Mouse (Mus musculus): ENCODE data around the gene Strbp. TPM values are rescaled to one million over a fixed set of nuclear protein-coding genes. Genes with fewer than 3 reads are reported as not detected.
A peak's percentile ranks its signal among the peaks of the same experiment; 100 is the strongest.

The Strbp gene
- total RNA-seq (2021) = 100 to 1,000 TPM; 272 to 283 TPM

- intact Hi-C loops (cut with DNase I) = loop anchor here (2.0 kb wide), 1 partner anchor 67 kb away; no protein-coding TSS in a partner anchor
- peak; percentile 94 to 96 for DNase-seq (ENCODE audit: low spot score in 2 of 2)
These were observed at the start of gene Strbp for GRCm38 (mm10) chr2:37703230-37703954. Gene Strbp (minus strand): TSS chr2:37703859.

- intact Hi-C loops (cut with DNase I) = no loop called here
- DNase-seq (ENCODE audit: low spot score in 2 of 2) = no peak
These were observed 47.5 kb upstream of the Strbp start for GRCm38 (mm10) chr2:37751114-37751513.

- DNase-seq (ENCODE audit: low spot score in 2 of 2) = no peak
- intact Hi-C loops (cut with DNase I) = no loop called here
These were observed 45.7 kb upstream of the Strbp start for GRCm38 (mm10) chr2:37749323-37749722.

GRCm38 (mm10) chr2:37748442-37749066 lies 44.9 kb upstream of the Strbp start:
- DNase-seq (ENCODE audit: low spot score in 2 of 2) = no peak
- intact Hi-C loops (cut with DNase I) = no loop called here

- intact Hi-C loops (cut with DNase I) = no loop called here
- peak in 1 of 2 experiments; percentile 77 for DNase-seq (ENCODE audit: low spot score in 2 of 2)
These were observed 44.2 kb upstream of the Strbp start for GRCm38 (mm10) chr2:37747909-37748308.

- no peak for DNase-seq (ENCODE audit: low spot score in 2 of 2)
- intact Hi-C loops (cut with DNase I) = no loop called here
These were observed 42.8 kb upstream of the Strbp start for GRCm38 (mm10) chr2:37746293-37747049.

GRCm38 (mm10) chr2:37744773-37745395 lies 41.2 kb upstream of the Strbp start:
- intact Hi-C loops (cut with DNase I) = no loop called here
- DNase-seq (ENCODE audit: low spot score in 2 of 2) = peak; percentile 46 to 64

- intact Hi-C loops (cut with DNase I) = loop anchor here (2.0 kb wide), 1 partner anchor 23 kb away; no protein-coding TSS in a partner anchor
- peak; percentile 52 to 80 for DNase-seq (ENCODE audit: low spot score in 2 of 2)
These were observed 38.3 kb upstream of the Strbp start for GRCm38 (mm10) chr2:37741806-37742554.

- intact Hi-C loops (cut with DNase I) = no loop called here
- no peak for DNase-seq (ENCODE audit: low spot score in 2 of 2)
These were observed 32.1 kb upstream of the Strbp start for GRCm38 (mm10) chr2:37735807-37736188.

GRCm38 (mm10) chr2:37734979-37735806 lies 31.5 kb upstream of the Strbp start:
- intact Hi-C loops (cut with DNase I) = no loop called here
- peak in 1 of 2 experiments; percentile 62 for DNase-seq (ENCODE audit: low spot score in 2 of 2)

GRCm38 (mm10) chr2:37731241-37731801 lies 27.7 kb upstream of the Strbp start:
- intact Hi-C loops (cut with DNase I) = no loop called here

GRCm38 (mm10) chr2:37724231-37724630 lies 20.6 kb upstream of the Strbp start:
- no peak for DNase-seq (ENCODE audit: low spot score in 2 of 2)
- intact Hi-C loops (cut with DNase I) = no loop called here

More at GRCm38 (mm10) chr2:37731241-37731801, 27.7 kb upstream of the Strbp start:
- DNase-seq (ENCODE audit: low spot score in 2 of 2) = no peak

- intact Hi-C loops (cut with DNase I) = no loop called here
These were observed 19.9 kb upstream of the Strbp start for GRCm38 (mm10) chr2:37723501-37724090.

GRCm38 (mm10) chr2:37722674-37723465 lies 19.2 kb upstream of the Strbp start:
- intact Hi-C loops (cut with DNase I) = no loop called here
- DNase-seq (ENCODE audit: low spot score in 2 of 2) = no peak

More at GRCm38 (mm10) chr2:37723501-37724090, 19.9 kb upstream of the Strbp start:
- peak; percentile 21 to 61 for DNase-seq (ENCODE audit: low spot score in 2 of 2)

- intact Hi-C loops (cut with DNase I) = no loop called here
- no peak for DNase-seq (ENCODE audit: low spot score in 2 of 2)
These were observed 12.6 kb upstream of the Strbp start for GRCm38 (mm10) chr2:37716266-37716665.

GRCm38 (mm10) chr2:37715364-37715763 lies 11.7 kb upstream of the Strbp start:
- no peak for DNase-seq (ENCODE audit: low spot score in 2 of 2)

GRCm38 (mm10) chr2:37713100-37713499 lies 9.4 kb upstream of the Strbp start:
- DNase-seq (ENCODE audit: low spot score in 2 of 2) = no peak
- intact Hi-C loops (cut with DNase I) = no loop called here

More at GRCm38 (mm10) chr2:37715364-37715763, 11.7 kb upstream of the Strbp start:
- intact Hi-C loops (cut with DNase I) = no loop called here
